Mouse (Mus musculus) embryonic facial prominence, embryonic 14.5 days (tissue): Measurements from ENCODE around the gene Armc8. TPM values are rescaled to one million over a fixed set of nuclear protein-coding genes. Genes with fewer than 3 reads are reported as not detected.
A peak's percentile ranks its signal among the peaks of the same experiment; 100 is the strongest.
"Not testable (repeated sequence)": the region's sequence is repeated elsewhere in the genome, so short reads cannot be mapped to it uniquely, and the experiment has no call there.

Experiments used
- ATAC-seq: fragments of 200-750 bp; cut with Nextera tagmentation; 2 replicates; pipeline ENCODE4 v1.8.0; 2017; ENCODE audit warnings: low read depth, moderate number of reproducible peaks, moderate TSS enrichment
- DNase-seq: peaks from one replicate; pipeline ENCODE4 v3.0.0-alpha.2; 2015; ENCODE audit warnings: low spot score
- H3K27ac ChIP-seq: fragments of 300-500 bp; sonication (generic); replicated peaks from 2 replicates; pipeline ENCODE4 v1.5.1; 2014; ENCODE audit warnings: low read depth, mild to moderate bottlenecking, low read length, moderate library complexity
- H3K27me3 ChIP-seq: fragments of 300-500 bp; sonication (generic); replicated peaks from 2 replicates; pipeline ENCODE4 v1.6.1; 2014; ENCODE audit warnings: low read length; ENCODE audit not compliant: control insufficient read depth, insufficient read depth
- H3K36me3 ChIP-seq: fragments of 300-500 bp; sonication (generic); 2 replicates; pipeline ENCODE4 v1.6.1; 2014; ENCODE audit warnings: low read length, mixed read lengths; ENCODE audit not compliant: control insufficient read depth, insufficient read depth
- H3K4me1 ChIP-seq: fragments of 300-500 bp; sonication (generic); 2 replicates; pipeline ENCODE4 v1.6.1; 2014; ENCODE audit warnings: antibody characterized with exemption, low read length; ENCODE audit not compliant: control insufficient read depth, insufficient read depth
- H3K4me2 ChIP-seq: fragments of 300-500 bp; sonication (generic); 2 replicates; pipeline ENCODE4 v1.6.1; 2014; ENCODE audit warnings: low read depth, mild to moderate bottlenecking, low read length, moderate library complexity, mixed read lengths
- H3K4me3 ChIP-seq: fragments of 300-500 bp; sonication (generic); 2 replicates; pipeline ENCODE4 v1.5.1; 2014; ENCODE audit warnings: low read depth, mild to moderate bottlenecking, low read length
- H3K9ac ChIP-seq: fragments of 300-500 bp; sonication (generic); 2 replicates; pipeline ENCODE4 v1.6.1; 2014; ENCODE audit warnings: low read depth, mild to moderate bottlenecking, low read length, moderate library complexity, mixed read lengths
- H3K9me3 ChIP-seq: fragments of 300-500 bp; sonication (generic); 2 replicates; pipeline ENCODE4 v1.6.1; 2016; ENCODE audit warnings: low read length; ENCODE audit not compliant: control insufficient read depth
- WGBS: fragments of 180-500 bp; shearing (Covaris S2); extraction: QIAGEN DNeasy Blood & Tissue Kit; methylation state at CpG from one replicate; pipeline ENCODE4 v1.1.7; 2014; 5-methylcytosine and 5-hydroxymethylcytosine counted together
- polyA plus RNA-seq: library from polyadenylated mRNA; unstranded; fragments of >200 nt; fragmentation: Nextera tagmentation; extraction: Ambion mirVana; gene quantifications from 2 replicates; pipeline ENCODE4 v1.2.1, GENCODE M21; 2014

The Armc8 gene
- polyA plus RNA-seq: 21.0 and 22.8 TPM in 2 replicates

- no peaks in the 10 kb centered on the region for H3K9me3 ChIP-seq
- DNase-seq (peak; percentile 93), ATAC-seq (peak; percentile 96)
- peaks cover 9% of the 10 kb centered on the region for H3K4me1 ChIP-seq
- peak within 1 kb of the TSS; percentile 74 for H3K4me3 ChIP-seq
- H3K36me3 ChIP-seq: no peaks in the 10 kb centered on the region
- under 1% methylated on average over 52 of the region's 70 CpGs for WGBS
- H3K4me2 ChIP-seq: peak within 1 kb of the TSS; percentile 91
- H3K27me3 ChIP-seq: no peaks in the 10 kb centered on the region
- peak within 1 kb of the TSS; percentile 95 for H3K27ac ChIP-seq
- peak within 1 kb of the TSS; percentile 95 for H3K9ac ChIP-seq
Observed at GRCm38 (mm10) chr9:99568347-99569070, at the start of gene Armc8. Gene Armc8, minus strand, starts transcription at chr9:99568899.

- no peaks in the 10 kb centered on the region for H3K27me3 ChIP-seq
- DNase-seq (no peak), ATAC-seq (no peak)
- H3K9ac ChIP-seq: no peak within 1 kb of the TSS
- H3K4me1 ChIP-seq: no peaks in the 10 kb centered on the region
- 44% methylated on average over 2 of the region's 2 CpGs for WGBS
- H3K4me3 ChIP-seq: no peak within 1 kb of the TSS
- no peaks in the 10 kb centered on the region for H3K9me3 ChIP-seq
- H3K27ac ChIP-seq: no peak within 1 kb of the TSS
- H3K36me3 ChIP-seq: no peaks in the 10 kb centered on the region
- no peak within 1 kb of the TSS for H3K4me2 ChIP-seq
Observed at GRCm38 (mm10) chr9:99612202-99612601, 43.5 kb upstream of the Armc8 start, which contains the start of gene A4gnt. Gene A4gnt, plus strand, starts transcription at chr9:99612502.

DNA sequence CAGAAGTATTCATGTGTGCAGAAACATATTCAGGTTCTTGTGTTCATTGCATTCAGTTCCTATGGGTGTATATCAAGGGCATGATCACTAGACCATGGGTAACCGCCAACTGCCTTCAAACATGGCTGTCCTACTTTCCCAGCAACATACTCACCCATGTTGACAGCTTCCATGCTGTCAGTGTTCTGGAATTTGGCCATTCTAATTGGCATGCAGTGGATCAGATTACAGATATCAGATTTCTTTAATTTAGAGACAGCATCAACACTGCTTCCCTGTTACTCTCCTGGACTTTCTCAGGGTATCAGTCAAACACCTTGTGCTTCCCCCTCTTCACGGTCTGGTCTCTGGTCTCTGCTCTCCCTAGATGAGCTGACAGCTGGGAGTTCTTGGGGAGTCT lies 34.9 kb upstream of the Armc8 start:
- DNase-seq (no peak), ATAC-seq (no peak)
- Histone ChIP-seq H3K27ac (no peak overlapping the region), H3K27me3 (no peaks in the 10 kb centered on the region), H3K4me2 (no peak overlapping the region), H3K9ac (no peak overlapping the region), H3K36me3 (no peaks in the 10 kb centered on the region), H3K4me1 (no peaks in the 10 kb centered on the region), H3K4me3 (no peak overlapping the region), H3K9me3 (no peaks in the 10 kb centered on the region)
- 36% methylated on average over 2 of the region's 2 CpGs for WGBS

DNA sequence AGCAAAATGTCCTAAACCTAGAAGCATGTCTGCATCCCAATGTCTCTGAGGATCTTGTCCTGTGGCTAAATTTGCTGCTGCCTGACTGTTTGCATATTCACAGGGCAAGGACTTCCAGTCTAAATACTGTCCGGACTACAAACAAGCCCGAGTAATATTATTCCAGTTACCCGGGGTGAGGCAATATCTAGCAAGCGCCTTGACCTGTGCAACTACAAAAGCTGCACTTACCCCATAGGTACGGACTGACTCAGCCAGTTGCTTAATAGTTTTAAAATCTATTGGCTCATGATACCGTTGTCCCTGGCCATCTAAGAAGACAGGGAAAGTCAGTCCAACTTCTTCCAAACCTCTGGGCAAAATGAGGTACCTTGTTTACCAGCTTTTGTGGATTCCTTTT lies 30.4 kb upstream of the Armc8 start:
- not testable (repeated sequence) for H3K4me3 ChIP-seq, H3K4me2 ChIP-seq, H3K36me3 ChIP-seq, H3K27me3 ChIP-seq, H3K9me3 ChIP-seq, H3K27ac ChIP-seq, H3K9ac ChIP-seq, ATAC-seq, DNase-seq, H3K4me1 ChIP-seq
- 92% methylated on average over 6 of the region's 6 CpGs for WGBS

- Histone ChIP-seq H3K4me1 (no peaks in the 10 kb centered on the region), H3K36me3 (no peaks in the 10 kb centered on the region), H3K4me3 (no peak overlapping the region), H3K9ac (no peak overlapping the region), H3K27ac (no peak overlapping the region), H3K9me3 (no peaks in the 10 kb centered on the region), H3K4me2 (no peak overlapping the region), H3K27me3 (no peaks in the 10 kb centered on the region)
- DNase-seq (no peak), ATAC-seq (no peak)
- 68% methylated on average over 8 of the region's 8 CpGs for WGBS
Observed at GRCm38 (mm10) chr9:99591144-99591543, 22.4 kb upstream of the Armc8 start.

DNA sequence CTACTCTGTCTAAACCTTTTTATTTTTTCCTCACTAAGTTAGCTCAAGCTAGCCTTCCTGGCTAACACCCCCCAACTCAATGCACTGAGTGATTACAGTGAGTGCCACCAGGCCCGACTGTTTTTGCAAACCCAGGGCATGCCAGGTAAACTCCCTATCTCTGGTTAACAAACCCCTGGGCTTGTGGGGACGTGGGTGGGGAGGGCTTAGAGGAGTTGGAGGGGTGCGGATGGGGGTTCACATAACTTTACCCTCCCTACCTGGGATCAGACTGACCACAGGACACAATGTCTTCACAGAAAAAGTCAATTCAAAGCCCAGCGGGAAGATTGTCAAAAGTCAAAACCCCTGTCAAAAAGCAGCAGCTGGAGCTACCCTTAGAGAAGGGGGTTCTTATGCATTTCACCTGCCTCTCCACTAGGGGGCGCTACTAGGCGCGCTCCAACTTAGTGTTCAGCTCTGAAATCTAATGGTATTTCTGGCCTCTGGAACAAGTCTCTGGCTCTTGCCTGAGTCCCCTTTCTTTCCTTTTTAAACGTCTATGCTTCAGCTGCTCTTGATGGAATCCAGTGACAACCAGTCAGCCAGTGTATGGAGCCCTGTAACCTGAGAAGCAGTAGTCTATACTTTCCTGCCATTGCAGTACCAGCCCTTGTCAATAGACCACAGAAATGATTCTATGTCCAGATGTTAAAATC lies 19.0 kb upstream of the Armc8 start:
- Histone ChIP-seq H3K9me3 (no peaks in the 10 kb centered on the region), H3K4me1 (no peaks in the 10 kb centered on the region), H3K36me3 (peaks cover 20% of the 10 kb centered on the region), H3K4me2 (no peak overlapping the region), H3K9ac (no peak overlapping the region), H3K27me3 (no peaks in the 10 kb centered on the region), H3K4me3 (no peak overlapping the region), H3K27ac (no peak overlapping the region)
- DNase-seq: peak; percentile 39
- 25% methylated on average over 8 of the region's 8 CpGs for WGBS
- no peak for ATAC-seq

- peaks cover 3% of the 10 kb centered on the region; the same call in 1 of the 2 replicates for H3K4me1 ChIP-seq
- no peak overlapping the region for H3K4me2 ChIP-seq
- ATAC-seq: no peak
- no peak overlapping the region for H3K9ac ChIP-seq
- DNase-seq: peak; percentile 59
- 44% methylated on average over 2 of the region's 2 CpGs for WGBS
- peaks cover 44% of the 10 kb centered on the region for H3K36me3 ChIP-seq
- no peak overlapping the region for H3K4me3 ChIP-seq
- H3K9me3 ChIP-seq: no peaks in the 10 kb centered on the region
- H3K27ac ChIP-seq: no peak overlapping the region
- no peaks in the 10 kb centered on the region for H3K27me3 ChIP-seq
Observed at GRCm38 (mm10) chr9:99580655-99581054, 12.0 kb upstream of the Armc8 start.

- Histone ChIP-seq H3K9me3 (no peaks in the 10 kb centered on the region), H3K4me1 (peaks cover 3% of the 10 kb centered on the region; the same call in 1 of the 2 replicates), H3K9ac (peak within 1 kb of the TSS; percentile 93), H3K4me3 (peak within 1 kb of the TSS; percentile 99), H3K27me3 (no peaks in the 10 kb centered on the region), H3K4me2 (peak within 1 kb of the TSS; percentile 67), H3K27ac (peak within 1 kb of the TSS; percentile 85), H3K36me3 (peaks cover 8% of the 10 kb centered on the region; the same call in 1 of the 2 replicates)
- 1% methylated on average over 45 of the region's 57 CpGs for WGBS
- DNase-seq: peak; percentile 96
- peak; percentile 97 for ATAC-seq
Observed at GRCm38 (mm10) chr9:99575677-99576480, 7.2 kb upstream of the Armc8 start, which contains the start of gene Dbr1. Gene Dbr1, plus strand, starts transcription at chr9:99575799.
